Mouse (Mus musculus) T-helper 1 cell (primary cell): ENCODE measurements around the gene Uckl1.

Experiments
- in situ Hi-C: fragments of 300-600 bp; cut with MboI, MseI; formaldehyde crosslinking; loops from one replicate; pipeline ENCODE4 v1.15.1; 2025; ENCODE audit warnings: high pct_unique_total_duplicates

Uckl1 gene

DNA sequence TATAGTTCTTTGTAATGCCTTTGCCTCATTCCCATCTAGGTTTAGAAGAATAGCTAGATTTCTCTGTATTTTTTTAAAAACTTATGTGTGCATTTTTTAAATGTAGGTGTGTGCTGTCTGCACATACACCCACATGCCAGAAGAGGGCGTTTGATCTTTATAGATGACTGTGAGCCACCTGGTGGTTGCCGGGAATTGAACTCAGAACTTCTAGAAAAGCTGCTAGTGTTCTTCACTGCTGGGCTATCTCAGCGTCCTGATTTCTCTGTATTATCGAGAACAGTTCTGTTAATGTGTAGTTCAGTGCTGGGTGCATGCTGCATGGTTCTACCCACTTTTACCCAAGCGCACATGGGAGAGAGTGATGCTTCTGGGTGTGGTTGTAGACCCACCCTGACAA lies 61.9 kb downstream of the Uckl1 start:
- in situ Hi-C loops: loop anchor here (5.0 kb wide), 1 partner anchor 69 kb away; the partner anchor contains the start of genes Prpf6 and Zfp512b

DNA sequence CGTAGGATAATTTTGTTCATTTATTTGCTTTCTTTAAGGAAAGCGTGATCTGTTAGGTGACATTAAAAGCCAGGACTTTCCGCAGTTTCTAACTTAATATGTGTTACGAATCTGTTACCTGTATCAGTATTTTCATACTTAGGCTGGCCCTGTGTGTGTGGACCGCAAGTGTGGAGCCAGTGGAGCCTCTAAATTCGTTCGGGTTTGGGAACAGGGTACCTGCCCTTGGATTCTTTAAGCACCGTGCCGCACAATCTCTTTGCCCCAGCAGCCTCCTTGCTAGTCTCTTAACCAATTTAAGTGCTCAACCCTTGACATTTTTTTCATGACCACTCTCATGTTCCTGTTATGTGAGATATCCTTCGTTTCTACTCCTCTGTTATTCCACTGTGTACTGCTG lies 63.2 kb downstream of the Uckl1 start:
- in situ Hi-C loops: loop anchor here (5.0 kb wide), 1 partner anchor 71 kb away; the partner anchor contains the start of genes Prpf6 and Zfp512b

DNA sequence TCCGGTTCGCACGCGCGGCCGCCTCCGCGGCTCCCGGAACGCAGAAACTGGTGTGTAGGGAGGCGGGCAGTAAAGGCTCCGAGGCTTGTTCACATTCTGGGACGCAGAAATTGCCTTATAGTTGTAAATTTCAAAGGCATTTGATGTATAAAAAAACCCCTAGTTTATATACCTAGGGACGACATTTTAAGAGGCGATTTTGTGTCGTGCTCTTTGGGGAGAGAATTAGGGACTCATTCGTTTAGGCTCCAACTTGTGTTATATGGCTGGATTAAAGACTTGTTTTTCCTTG lies 63.8 kb downstream of the Uckl1 start:
- in situ Hi-C loops: loop anchor here (5.0 kb wide), 1 partner anchor 71 kb away; the partner anchor contains the start of genes Prpf6 and Zfp512b

DNA sequence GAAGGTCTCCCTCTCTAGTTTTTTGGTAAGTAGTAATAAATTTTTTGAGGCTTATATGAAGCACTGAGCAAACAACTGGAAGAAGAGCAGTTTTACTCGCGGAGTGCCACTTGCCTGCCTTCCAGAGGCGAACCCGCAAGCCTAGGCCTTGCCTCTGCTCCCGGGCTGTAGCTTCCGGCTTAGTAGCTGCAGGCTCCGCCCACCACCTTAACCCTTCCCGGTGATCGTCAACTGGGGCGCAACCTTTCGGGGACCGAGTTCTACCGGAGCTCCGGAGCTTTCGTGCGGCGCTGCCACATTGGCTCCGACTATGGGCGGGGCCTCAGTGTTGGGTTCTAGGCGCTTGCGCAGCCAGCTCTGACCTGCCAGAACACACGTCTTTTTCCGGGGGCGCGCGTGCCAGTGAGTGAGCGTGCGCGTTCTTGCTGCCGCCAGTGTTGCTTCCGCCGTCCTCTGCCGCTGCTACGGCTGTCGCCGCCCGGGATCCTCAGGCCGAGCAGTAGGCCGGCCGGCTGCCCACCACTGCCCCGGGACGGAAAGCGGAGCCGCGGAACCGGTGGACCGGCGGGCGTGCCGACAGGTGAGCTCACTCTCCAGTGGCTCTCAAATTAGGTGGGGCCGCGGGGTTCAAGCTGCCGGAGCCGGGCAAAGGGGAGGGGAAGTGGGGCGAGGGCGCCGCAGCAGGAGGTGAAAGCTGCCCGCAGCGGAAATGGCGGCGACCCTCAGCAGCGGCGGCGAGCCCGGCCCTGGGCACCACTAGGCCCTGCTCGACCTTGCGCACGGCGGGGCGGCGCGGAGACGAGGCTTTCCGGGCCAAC lies 64.4 kb downstream of the Uckl1 start, which contains the start of gene Dnajc5:
Gene Dnajc5 (plus strand): TSS at position 368 of the 818 bp plus-strand sequence.
- in situ Hi-C loops: loop anchor here (5.0 kb wide), 1 partner anchor 72 kb away; the partner anchor contains the start of genes Prpf6 and Zfp512b

DNA sequence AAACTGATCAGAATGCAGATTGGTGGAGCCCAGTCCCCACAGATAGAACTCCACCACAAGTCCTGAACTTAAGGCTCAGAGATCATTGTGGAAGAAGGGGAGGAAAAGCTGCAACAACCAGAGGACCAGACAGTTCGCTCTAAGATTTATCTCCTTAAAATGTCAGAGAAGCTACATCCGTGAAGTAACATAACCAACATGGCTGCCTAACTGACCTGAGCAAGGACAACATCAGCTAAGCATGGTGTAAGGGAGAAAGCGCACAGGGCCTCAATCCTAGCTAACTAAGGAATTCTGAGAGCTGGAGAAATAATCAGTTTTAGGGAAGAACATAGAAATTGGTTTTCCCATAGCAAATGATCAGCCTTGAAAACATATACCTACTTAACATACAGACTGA lies 65.5 kb downstream of the Uckl1 start:
- in situ Hi-C loops: no loop called here
